Mouse (Mus musculus) A20 (cell line): ENCODE data around the gene Map3k13.

Experiments
- DNase-seq: peaks from one replicate; pipeline ENCODE4 v3.0.0-alpha.2; 2011; ENCODE audit warnings: low read depth, low spot score

Gene Map3k13

GRCm38 (mm10) chr16:21806892-21807291 is 12.7 kb downstream of the Map3k13 start:
- DNase-seq: no peak

- DNase-seq: peak; percentile 79
Measured at GRCm38 (mm10) chr16:21807786-21808185, 13.6 kb downstream of the Map3k13 start.

GRCm38 (mm10) chr16:21813164-21813834 is 19.2 kb downstream of the Map3k13 start:
- DNase-seq: no peak

- DNase-seq: peak; percentile 50
Measured at GRCm38 (mm10) chr16:21814861-21815668, 20.9 kb downstream of the Map3k13 start.

- no peak for DNase-seq
Measured at GRCm38 (mm10) chr16:21815669-21816010, 21.5 kb downstream of the Map3k13 start.

- peak; percentile 92 for DNase-seq
Measured at GRCm38 (mm10) chr16:21818132-21818531, 24.0 kb downstream of the Map3k13 start.

GRCm38 (mm10) chr16:21818629-21819028 is 24.5 kb downstream of the Map3k13 start:
- no peak for DNase-seq

GRCm38 (mm10) chr16:21825612-21826031 is 31.5 kb downstream of the Map3k13 start:
- DNase-seq: no peak

- DNase-seq: no peak
Measured at GRCm38 (mm10) chr16:21827153-21827552, 33.0 kb downstream of the Map3k13 start.

GRCm38 (mm10) chr16:21827581-21827980 is 33.4 kb downstream of the Map3k13 start:
- DNase-seq: no peak

- DNase-seq: no peak
Measured at GRCm38 (mm10) chr16:21829711-21830110, 35.6 kb downstream of the Map3k13 start.

GRCm38 (mm10) chr16:21830784-21831183 is 36.6 kb downstream of the Map3k13 start:
- no peak for DNase-seq

- DNase-seq: no peak
Measured at GRCm38 (mm10) chr16:21831764-21832163, 37.6 kb downstream of the Map3k13 start.

GRCm38 (mm10) chr16:21833469-21833868 is 39.3 kb downstream of the Map3k13 start:
- DNase-seq: no peak

GRCm38 (mm10) chr16:21833970-21834369 is 39.8 kb downstream of the Map3k13 start:
- no peak for DNase-seq

GRCm38 (mm10) chr16:21834866-21835583 is 40.9 kb downstream of the Map3k13 start:
- no peak for DNase-seq

- DNase-seq: no peak
Measured at GRCm38 (mm10) chr16:21835584-21835931, 41.4 kb downstream of the Map3k13 start.

GRCm38 (mm10) chr16:21836311-21837072 is 42.3 kb downstream of the Map3k13 start:
- peak; percentile 48 for DNase-seq

GRCm38 (mm10) chr16:21837694-21838093 is 43.5 kb downstream of the Map3k13 start:
- DNase-seq: no peak

GRCm38 (mm10) chr16:21845800-21846671 is 51.9 kb downstream of the Map3k13 start:
- peak; percentile 82 for DNase-seq

GRCm38 (mm10) chr16:21848444-21848843 is 54.3 kb downstream of the Map3k13 start:
- no peak for DNase-seq
